Mouse (Mus musculus) liver, embryonic 14.5 days (tissue): Measurements from ENCODE around the gene 1700037H04Rik. TPM values are rescaled to one million over a fixed set of nuclear protein-coding genes. Genes with fewer than 3 reads are reported as not detected.
"Not testable (repeated sequence)": the region's sequence is repeated elsewhere in the genome, so short reads cannot be mapped to it uniquely, and the experiment has no call there.

Source experiments
- ATAC-seq: fragments of 200-750 bp; cut with Nextera tagmentation; 2 replicates; pipeline ENCODE4 v1.8.0; 2017; ENCODE audit warnings: moderate number of reproducible peaks, mild to moderate bottlenecking, moderate library complexity; ENCODE audit not compliant: insufficient read depth
- DNase-seq, 3 experiments: peaks; one replicate each; pipeline ENCODE4 v3.0.0-alpha.2; 2012 to 2013; ENCODE audit warnings: low read depth in 3 of 3, low spot score in 3 of 3
- H3K27ac ChIP-seq: fragments of 300-500 bp; sonication (generic); 2 replicates; pipeline ENCODE4 v1.5.1; 2014; ENCODE audit warnings: moderate library complexity, mild to moderate bottlenecking, control low read depth, inconsistent platforms
- H3K27me3 ChIP-seq: fragments of 300-500 bp; sonication (generic); 2 replicates; pipeline ENCODE4 v1.6.1; 2014; ENCODE audit warnings: mild to moderate bottlenecking, low read length, moderate library complexity; ENCODE audit not compliant: control insufficient read depth, insufficient read depth
- H3K36me3 ChIP-seq: fragments of 300-500 bp; sonication (generic); replicated peaks from 2 replicates; pipeline ENCODE4 v1.6.1; 2014; ENCODE audit warnings: low read depth; ENCODE audit not compliant: control insufficient read depth, insufficient read depth
- H3K4me1 ChIP-seq, 2 experiments: fragments of 200-500 bp in 1 of 2; fragments of 300-500 bp in 1 of 2; sonication (generic) in 1 of 2; replicated peaks; 2 replicates each; pipeline ENCODE4 v1.6.1; 2012 to 2014; ENCODE audit warnings: antibody characterized with exemption in 1 of 2, inconsistent platforms in 1 of 2, low read length in 1 of 2; ENCODE audit not compliant: control insufficient read depth in 2 of 2, insufficient read depth in 2 of 2
- H3K4me2 ChIP-seq: fragments of 300-500 bp; sonication (generic); 2 replicates; pipeline ENCODE4 v1.6.1; 2014; ENCODE audit warnings: low read depth, mild to moderate bottlenecking, control low read depth, moderate library complexity
- H3K4me3 ChIP-seq, 2 experiments: fragments of 200-500 bp in 1 of 2; fragments of 300-500 bp in 1 of 2; sonication (generic) in 1 of 2; 2 replicates each; pipeline ENCODE4 v1.5.1; 2012 to 2014; ENCODE audit warnings: low read depth in 2 of 2, low read length in 2 of 2, mild to moderate bottlenecking in 2 of 2, control low read depth in 1 of 2, inconsistent platforms in 1 of 2, moderate library complexity in 1 of 2; ENCODE audit not compliant: insufficient read depth in 1 of 2
- H3K9ac ChIP-seq: fragments of 300-500 bp; sonication (generic); replicated peaks from 2 replicates; pipeline ENCODE4 v1.6.1; 2014; ENCODE audit warnings: mild to moderate bottlenecking, control low read depth, moderate library complexity
- H3K9me3 ChIP-seq: fragments of 300-500 bp; sonication (generic); 2 replicates; pipeline ENCODE4 v1.6.1; 2016; ENCODE audit warnings: low read length, mixed read lengths; ENCODE audit not compliant: control insufficient read depth
- CTCF ChIP-seq: IDR thresholded peaks from 2 replicates; pipeline ENCODE4 v1.5.1; 2016; ENCODE audit warnings: antibody characterized with exemption, low read depth, control low read depth
- EP300 ChIP-seq: IDR thresholded peaks from 2 replicates; pipeline ENCODE4 v1.6.1; 2016; ENCODE audit warnings: antibody characterized with exemption, low read depth
- WGBS: fragments of 180-500 bp; shearing (Covaris S2); extraction: QIAGEN DNeasy Blood & Tissue Kit; methylation state at CpG from one replicate; pipeline ENCODE4 v1.1.7; 2014; ENCODE audit not compliant: insufficient replicate concordance; 5-methylcytosine and 5-hydroxymethylcytosine counted together
- polyA plus RNA-seq, 2 experiments: library from polyadenylated mRNA; depleted of rRNA in 1 of 2; stranded (reverse) in 1 of 2; unstranded in 1 of 2; fragments of >200 nt; fragmentation: Nextera tagmentation in 1 of 2; extraction: Ambion mirVana in 1 of 2; gene quantifications; 2 replicates each; pipeline versions ENCODE4 v1.2.1 to v1.2.3; 2012 to 2014

1700037H04Rik gene
- polyA plus RNA-seq, 2 experiments = 105 to 129 TPM

DNA sequence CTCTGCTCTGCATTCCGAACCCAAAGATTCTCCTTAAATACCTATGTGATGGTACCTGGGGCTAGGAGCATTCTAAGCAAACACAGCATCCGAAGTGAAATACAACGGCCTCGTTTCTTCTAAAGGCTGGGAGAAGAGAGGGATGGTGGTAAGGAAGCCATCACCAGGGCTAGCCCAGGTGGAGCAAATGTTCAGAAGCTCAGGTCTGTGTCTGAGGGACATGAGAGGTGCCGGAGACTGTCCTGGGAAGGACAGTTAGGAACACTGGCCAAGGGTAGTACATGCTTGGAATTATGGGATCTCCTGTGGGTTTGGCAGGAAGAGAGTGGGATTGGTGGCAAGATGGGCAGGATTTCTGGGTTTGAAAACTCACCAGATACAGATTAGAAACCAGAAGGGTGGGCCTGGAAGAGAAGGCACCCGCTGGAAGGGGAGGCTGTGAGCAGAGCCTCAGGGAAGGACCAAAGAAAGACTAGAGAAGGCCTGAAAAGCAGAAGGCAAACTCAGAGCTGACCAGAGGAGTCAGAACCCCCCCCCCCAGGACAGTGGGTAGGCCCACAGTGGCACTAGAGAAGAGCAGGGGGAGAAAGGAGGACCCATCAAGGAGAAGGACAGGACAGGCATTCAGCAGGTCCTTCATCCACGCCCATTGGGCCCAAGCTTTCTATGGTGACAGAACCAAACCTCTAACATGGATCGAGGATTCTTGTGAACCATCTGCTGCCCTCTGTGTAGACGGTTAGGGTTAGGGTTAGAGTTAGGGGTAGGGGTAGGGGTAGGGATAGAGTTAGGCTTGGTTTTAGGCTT lies 34.5 kb downstream of the 1700037H04Rik start:
- Histone ChIP-seq H3K27ac (no peak overlapping the region), H3K4me3 (no peak overlapping the region), H3K9me3 (no peaks in the 10 kb centered on the region), H3K27me3 (no peaks in the 10 kb centered on the region; the same call in 1 of the 2 replicates), H3K4me1 (peaks cover 43 to 48% of the 10 kb centered on the region in 2 experiments), H3K9ac (no peak overlapping the region), H3K4me2 (no peak overlapping the region), H3K36me3 (no peaks in the 10 kb centered on the region)
- no peak for DNase-seq
- WGBS = 79% methylated on average over 9 of the region's 9 CpGs
- no peak for ATAC-seq
- no peak for TF ChIP-seq EP300
- TF ChIP-seq CTCF = no peak

DNA sequence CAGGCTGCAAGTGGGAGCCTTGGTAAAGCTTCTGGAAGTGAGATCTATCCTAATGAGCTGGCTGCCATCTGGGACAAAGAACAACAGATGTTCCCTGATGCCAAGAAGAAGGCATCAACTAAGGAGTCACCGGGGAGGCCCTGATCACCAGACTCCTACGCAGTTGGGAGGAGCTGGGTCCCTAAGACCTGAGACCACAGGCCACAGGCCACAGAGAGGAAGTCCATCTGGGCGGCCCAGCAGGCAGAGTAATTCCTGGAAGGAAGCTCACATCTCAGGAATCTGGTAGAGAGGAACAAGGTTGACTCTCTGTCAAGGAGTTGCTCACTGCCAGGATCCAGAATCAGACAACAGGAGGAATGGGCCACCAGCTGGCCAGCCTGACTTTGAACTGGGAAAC lies 35.7 kb downstream of the 1700037H04Rik start:
- no peaks in the 10 kb centered on the region for H3K9me3 ChIP-seq
- WGBS = 22% methylated on average over 3 of the region's 3 CpGs
- H3K27ac ChIP-seq = no peak overlapping the region
- H3K36me3 ChIP-seq = no peaks in the 10 kb centered on the region
- peaks cover 33 to 38% of the 10 kb centered on the region in 2 experiments for H3K4me1 ChIP-seq
- ATAC-seq (no peak), DNase-seq (no peak)
- H3K27me3 ChIP-seq = no peaks in the 10 kb centered on the region; the same call in 1 of the 2 replicates
- no peak overlapping the region for H3K4me3 ChIP-seq
- H3K9ac ChIP-seq = no peak overlapping the region
- no peak overlapping the region for H3K4me2 ChIP-seq
- TF ChIP-seq EP300 (no peak), CTCF (no peak)

DNA sequence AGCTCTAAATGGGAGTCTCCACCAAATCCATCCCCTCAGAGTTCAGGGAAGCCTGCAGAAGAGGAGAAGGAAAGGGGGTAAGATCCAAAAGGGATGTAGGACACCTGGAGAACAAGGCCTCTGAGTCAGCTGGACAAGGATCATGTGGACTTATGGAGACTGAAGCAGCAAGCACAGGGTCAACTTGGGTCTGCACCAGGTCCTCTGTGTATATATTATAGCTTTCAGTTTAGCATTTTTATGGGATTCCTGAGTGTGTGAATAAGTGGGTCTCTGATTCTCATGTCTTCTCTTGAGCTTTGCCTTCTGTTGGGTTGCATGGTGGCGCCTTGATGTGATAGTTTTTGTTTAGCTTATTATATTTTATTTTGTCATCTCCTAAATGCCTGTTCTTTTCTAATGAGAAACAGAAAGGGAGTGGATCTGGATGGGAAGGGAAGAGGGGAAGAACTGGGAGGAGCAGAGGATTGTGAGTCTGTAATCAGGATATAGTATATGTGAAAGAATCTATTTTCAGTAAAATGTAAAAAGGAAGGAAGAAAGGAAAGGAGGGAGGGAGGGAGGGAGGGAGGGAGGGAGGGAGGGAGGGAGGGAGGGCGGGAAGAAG lies 40.8 kb downstream of the 1700037H04Rik start:
- H3K4me2 ChIP-seq = no peak overlapping the region
- no peaks in the 10 kb centered on the region for H3K36me3 ChIP-seq
- WGBS = 49% methylated on average over 2 of the region's 2 CpGs
- H3K4me3 ChIP-seq = no peak overlapping the region
- no peaks in the 10 kb centered on the region for H3K9me3 ChIP-seq
- ATAC-seq = no peak
- no peak for DNase-seq
- no peak overlapping the region for H3K9ac ChIP-seq
- H3K4me1 ChIP-seq = 0 out of 4 replicates have a peak, but pooled peaks cover 0 to 3% of the 10 kb centered on the region in 2 experiments
- H3K27ac ChIP-seq = no peak overlapping the region
- TF ChIP-seq EP300 = no peak
- TF ChIP-seq CTCF = no peak
- H3K27me3 ChIP-seq = no peaks in the 10 kb centered on the region; the same call in 1 of the 2 replicates

DNA sequence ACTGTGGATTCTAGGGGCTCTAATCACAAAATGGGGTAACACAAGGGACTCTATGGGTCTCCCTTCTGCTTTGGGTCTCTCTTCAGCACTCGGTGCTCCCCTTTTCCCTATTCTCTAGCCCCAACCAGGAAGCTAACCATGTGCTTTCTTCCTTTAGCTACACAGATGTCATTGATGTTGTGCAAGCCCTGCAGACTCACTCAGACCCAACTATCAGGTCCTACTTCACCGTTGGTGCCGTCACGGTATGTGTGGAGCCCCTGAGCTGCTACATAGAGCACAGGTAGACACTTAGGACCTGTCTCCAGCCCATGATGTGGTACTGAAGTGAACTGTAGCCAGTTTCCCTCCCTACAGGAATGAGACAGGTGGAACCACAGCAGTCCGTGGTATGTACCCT lies 53.9 kb downstream of the 1700037H04Rik start:
- H3K27me3 ChIP-seq = no peaks in the 10 kb centered on the region
- no peak for ATAC-seq

GRCm38 (mm10) chr2:131105061-131105460 lies 54.8 kb downstream of the 1700037H04Rik start:
- not testable (repeated sequence) for DNase-seq, H3K27me3 ChIP-seq, H3K9me3 ChIP-seq, H3K4me1 ChIP-seq, H3K4me2 ChIP-seq, ATAC-seq, H3K4me3 ChIP-seq, H3K36me3 ChIP-seq, H3K9ac ChIP-seq, H3K27ac ChIP-seq
- 55% methylated on average over 4 of the region's 4 CpGs for WGBS

More for the DNA sequence above, 53.9 kb downstream of the 1700037H04Rik start:
- no peak overlapping the region for H3K9ac ChIP-seq
- 56% methylated on average over 5 of the region's 5 CpGs for WGBS
- H3K9me3 ChIP-seq = no peaks in the 10 kb centered on the region
- H3K27ac ChIP-seq = no peak overlapping the region
- H3K4me2 ChIP-seq = no peak overlapping the region
- no peak for DNase-seq
- no peak overlapping the region for H3K4me3 ChIP-seq
- TF ChIP-seq CTCF (no peak), EP300 (no peak)
- no peaks in the 10 kb centered on the region for H3K36me3 ChIP-seq
- no peaks in the 10 kb centered on the region for H3K4me1 ChIP-seq
